Mouse (Mus musculus): ENCODE data around the gene Cntnap5c. TPM values are rescaled to one million over a fixed set of nuclear protein-coding genes. Genes with fewer than 3 reads are reported as not detected.

The Cntnap5c gene
- polyA plus RNA-seq, 1 experiment, result not detected

- Histone ChIP-seq H3K27ac (ENCODE audit: insufficient read depth, low read depth, low read length) (no peak overlapping the region), H3K4me1 (ENCODE audit: control insufficient read depth, insufficient read depth, insufficient read length, low read length) (no peaks in the 10 kb centered on the region), H3K36me3 (ENCODE audit: control insufficient read depth, insufficient read depth, low read length) (no peaks in the 10 kb centered on the region), H3K4me3 (ENCODE audit: low read depth, low read length) (no peak overlapping the region), H3K27me3 (ENCODE audit: control insufficient read depth, insufficient read depth, low read length) (no peaks in the 10 kb centered on the region)
- no peak for TF ChIP-seq POLR2A (IDR thresholded peaks at IDR 0.05; ENCODE audit: low read depth, low read length)
- TF ChIP-seq CTCF (IDR thresholded peaks at IDR 0.05; ENCODE audit: extremely low read depth, insufficient read length, insufficient replicate concordance, low read depth, low read length), result no peak
- WGBS, result 73% methylated on average over 2 of the region's 2 CpGs
These were observed 271.8 kb downstream of the Cntnap5c start for GRCm38 (mm10) chr17:58041178-58041577.

- no peak overlapping the region for H3K4me3 ChIP-seq (ENCODE audit: low read depth, low read length)
- H3K27ac ChIP-seq (ENCODE audit: insufficient read depth, low read depth, low read length), result no peak overlapping the region
- H3K27me3 ChIP-seq (ENCODE audit: control insufficient read depth, insufficient read depth, low read length), result no peaks in the 10 kb centered on the region
- no peaks in the 10 kb centered on the region for H3K4me1 ChIP-seq (ENCODE audit: control insufficient read depth, insufficient read depth, insufficient read length, low read length)
- TF ChIP-seq POLR2A (IDR thresholded peaks at IDR 0.05; ENCODE audit: low read depth, low read length), result no peak
- no peak for TF ChIP-seq CTCF (IDR thresholded peaks at IDR 0.05; ENCODE audit: extremely low read depth, insufficient read length, insufficient replicate concordance, low read depth, low read length)
- H3K36me3 ChIP-seq (ENCODE audit: control insufficient read depth, insufficient read depth, low read length), result no peaks in the 10 kb centered on the region
These were observed 275.8 kb downstream of the Cntnap5c start for GRCm38 (mm10) chr17:58045149-58045548.

- 74% methylated on average over 7 of the region's 7 CpGs for WGBS
- Histone ChIP-seq H3K4me3 (ENCODE audit: low read depth, low read length) (no peak overlapping the region), H3K27ac (ENCODE audit: insufficient read depth, low read depth, low read length) (no peak overlapping the region), H3K27me3 (ENCODE audit: control insufficient read depth, insufficient read depth, low read length) (no peaks in the 10 kb centered on the region), H3K36me3 (ENCODE audit: control insufficient read depth, insufficient read depth, low read length) (no peaks in the 10 kb centered on the region), H3K4me1 (ENCODE audit: control insufficient read depth, insufficient read depth, insufficient read length, low read length) (no peaks in the 10 kb centered on the region)
- TF ChIP-seq CTCF (IDR thresholded peaks at IDR 0.05; ENCODE audit: extremely low read depth, insufficient read length, insufficient replicate concordance, low read depth, low read length) (no peak), POLR2A (IDR thresholded peaks at IDR 0.05; ENCODE audit: low read depth, low read length) (no peak)
These were observed 300.5 kb downstream of the Cntnap5c start for GRCm38 (mm10) chr17:58069912-58070311.

GRCm38 (mm10) chr17:58082676-58083075, 313.3 kb downstream of the Cntnap5c start:
- TF ChIP-seq POLR2A (IDR thresholded peaks at IDR 0.05; ENCODE audit: low read depth, low read length), result no peak
- no peak for TF ChIP-seq CTCF (IDR thresholded peaks at IDR 0.05; ENCODE audit: extremely low read depth, insufficient read length, insufficient replicate concordance, low read depth, low read length)
- H3K27me3 ChIP-seq (ENCODE audit: control insufficient read depth, insufficient read depth, low read length), result no peaks in the 10 kb centered on the region
- 89% methylated on average over 1 of the region's 1 CpGs for WGBS

GRCm38 (mm10) chr17:58104505-58104904, 335.1 kb downstream of the Cntnap5c start:
- no peak overlapping the region for H3K4me3 ChIP-seq (ENCODE audit: low read depth, low read length)
- H3K27ac ChIP-seq (ENCODE audit: insufficient read depth, low read depth, low read length), result no peak overlapping the region
- H3K27me3 ChIP-seq (ENCODE audit: control insufficient read depth, insufficient read depth, low read length), result no peaks in the 10 kb centered on the region
- 73% methylated on average over 2 of the region's 2 CpGs for WGBS
- H3K36me3 ChIP-seq (ENCODE audit: control insufficient read depth, insufficient read depth, low read length), result no peaks in the 10 kb centered on the region
- TF ChIP-seq CTCF (IDR thresholded peaks at IDR 0.05; ENCODE audit: extremely low read depth, insufficient read length, insufficient replicate concordance, low read depth, low read length) (no peak), POLR2A (IDR thresholded peaks at IDR 0.05; ENCODE audit: low read depth, low read length) (no peak)
- no peaks in the 10 kb centered on the region for H3K4me1 ChIP-seq (ENCODE audit: control insufficient read depth, insufficient read depth, insufficient read length, low read length)

More at GRCm38 (mm10) chr17:58082676-58083075, 313.3 kb downstream of the Cntnap5c start:
- Histone ChIP-seq H3K4me1 (ENCODE audit: control insufficient read depth, insufficient read depth, insufficient read length, low read length) (no peaks in the 10 kb centered on the region), H3K27ac (ENCODE audit: insufficient read depth, low read depth, low read length) (no peak overlapping the region), H3K36me3 (ENCODE audit: control insufficient read depth, insufficient read depth, low read length) (no peaks in the 10 kb centered on the region), H3K4me3 (ENCODE audit: low read depth, low read length) (no peak overlapping the region)

- WGBS, result 84% methylated on average over 3 of the region's 3 CpGs
- TF ChIP-seq POLR2A (IDR thresholded peaks at IDR 0.05; ENCODE audit: low read depth, low read length), result no peak
- TF ChIP-seq CTCF (IDR thresholded peaks at IDR 0.05; ENCODE audit: extremely low read depth, insufficient read length, insufficient replicate concordance, low read depth, low read length), result no peak
- H3K27ac ChIP-seq (ENCODE audit: insufficient read depth, low read depth, low read length), result no peak overlapping the region
- H3K4me3 ChIP-seq (ENCODE audit: low read depth, low read length), result no peak overlapping the region
- no peaks in the 10 kb centered on the region for H3K4me1 ChIP-seq (ENCODE audit: control insufficient read depth, insufficient read depth, insufficient read length, low read length)
- H3K27me3 ChIP-seq (ENCODE audit: control insufficient read depth, insufficient read depth, low read length), result no peaks in the 10 kb centered on the region
- H3K36me3 ChIP-seq (ENCODE audit: control insufficient read depth, insufficient read depth, low read length), result no peaks in the 10 kb centered on the region
These were observed 338.5 kb downstream of the Cntnap5c start for GRCm38 (mm10) chr17:58107901-58108300.

- 43% methylated on average over 1 of the region's 1 CpGs for WGBS
- no peak overlapping the region for H3K27ac ChIP-seq (ENCODE audit: insufficient read depth, low read depth, low read length)
- no peaks in the 10 kb centered on the region for H3K4me1 ChIP-seq (ENCODE audit: control insufficient read depth, insufficient read depth, insufficient read length, low read length)
- H3K27me3 ChIP-seq (ENCODE audit: control insufficient read depth, insufficient read depth, low read length), result no peaks in the 10 kb centered on the region
- no peaks in the 10 kb centered on the region for H3K36me3 ChIP-seq (ENCODE audit: control insufficient read depth, insufficient read depth, low read length)
- no peak for TF ChIP-seq CTCF (IDR thresholded peaks at IDR 0.05; ENCODE audit: extremely low read depth, insufficient read length, insufficient replicate concordance, low read depth, low read length)
- no peak for TF ChIP-seq POLR2A (IDR thresholded peaks at IDR 0.05; ENCODE audit: low read depth, low read length)
- no peak overlapping the region for H3K4me3 ChIP-seq (ENCODE audit: low read depth, low read length)
These were observed 339.0 kb downstream of the Cntnap5c start for GRCm38 (mm10) chr17:58108335-58108734.

- TF ChIP-seq POLR2A (IDR thresholded peaks at IDR 0.05; ENCODE audit: low read depth, low read length), result no peak
- H3K27me3 ChIP-seq (ENCODE audit: control insufficient read depth, insufficient read depth, low read length), result no peaks in the 10 kb centered on the region
- no peak overlapping the region for H3K4me3 ChIP-seq (ENCODE audit: low read depth, low read length)
- no peak overlapping the region for H3K27ac ChIP-seq (ENCODE audit: insufficient read depth, low read depth, low read length)
- no peaks in the 10 kb centered on the region for H3K4me1 ChIP-seq (ENCODE audit: control insufficient read depth, insufficient read depth, insufficient read length, low read length)
- WGBS, result 77% methylated on average over 1 of the region's 1 CpGs
- no peaks in the 10 kb centered on the region for H3K36me3 ChIP-seq (ENCODE audit: control insufficient read depth, insufficient read depth, low read length)
These were observed 417.8 kb downstream of the Cntnap5c start for GRCm38 (mm10) chr17:58187171-58187570.

All from small intestine, adult 2 months (tissue).